Mouse (Mus musculus) liver, postnatal 0 days (tissue): ENCODE measurements around the gene Eif4a3.

Source experiments
- CTCF ChIP-seq: sonication (generic); IDR thresholded peaks from 2 replicates; pipeline ENCODE4 v1.5.1; 2016; ENCODE audit warnings: antibody characterized with exemption, low read depth
- EP300 ChIP-seq: IDR thresholded peaks from 2 replicates; pipeline ENCODE4 v1.6.1; 2016; ENCODE audit warnings: antibody characterized with exemption, low read depth, mild to moderate bottlenecking

- TF ChIP-seq CTCF: no peak
- no peak for TF ChIP-seq EP300
These were observed 34.1 kb downstream of the Eif4a3 start for GRCm38 (mm10) chr11:119265811-119266210.
